In genomic region chr7:110876965-110877364, GRCm38 (mm10) we compare ENCODE assay signal across 13 mouse cellular contexts. TPM values are rescaled to one million over a fixed set of nuclear protein-coding genes. Genes with fewer than 3 reads are reported as not detected.
A peak's percentile ranks its signal among the peaks of the same experiment; 100 is the strongest.
DNase-seq lines count a peak whose midpoint lies in the region; ATAC-seq and TF ChIP-seq lines count a peak whose summit lies in the region.
"Had no signal": no experiment of that assay in that cellular context is flagged by ENCODE, and none has a peak within 500 bp of the region (broad histone marks: within the 10 kb centered on the region; RNA-seq: fewer than 3 reads in every experiment).

No protein-coding gene starts in this region.

- H3K9me3 ChIP-seq in heart, embryonic 12.5 days (replicated peaks), result no peaks in the 10 kb centered on the region
- H3K9me3 ChIP-seq in lung, postnatal 0 days (ENCODE audit: low read length), result no peaks in the 10 kb centered on the region
- no peaks in the 10 kb centered on the region for H3K9me3 ChIP-seq in midbrain, embryonic 10.5 days (replicated peaks)
- H3K9me3 ChIP-seq: hindbrain, embryonic 10.5 days had no signal

- no peaks in the 10 kb centered on the region for H3K27me3 ChIP-seq in heart, embryonic 12.5 days (replicated peaks)
- no peaks in the 10 kb centered on the region for H3K27me3 ChIP-seq in lung, postnatal 0 days (replicated peaks; ENCODE audit: insufficient read depth, low read length)
- H3K27me3 ChIP-seq in midbrain, embryonic 10.5 days (ENCODE audit: low read depth, poor library complexity, severe bottlenecking), result no peaks in the 10 kb centered on the region

- peak; percentile 99 for TF ChIP-seq EP300 in lung, postnatal 0 days (IDR thresholded peaks at IDR 0.05)

- WGBS in heart, embryonic 12.5 days, result 47% methylated on average over 4 of the region's 4 CpGs
- 43% methylated on average over 4 of the region's 4 CpGs for WGBS in lung, postnatal 0 days
- 90% methylated on average over 4 of the region's 4 CpGs for WGBS in midbrain, embryonic 10.5 days

- H3K36me3 ChIP-seq in heart, embryonic 12.5 days, result peaks cover 9% of the 10 kb centered on the region; the same call in 1 of the 2 replicates
- no peaks in the 10 kb centered on the region for H3K36me3 ChIP-seq in lung, postnatal 0 days (ENCODE audit: insufficient read depth, low read length)
- no peaks in the 10 kb centered on the region for H3K36me3 ChIP-seq in midbrain, embryonic 10.5 days
- H3K36me3 ChIP-seq: hindbrain, embryonic 10.5 days had no signal

- H3K4me3 ChIP-seq in heart, embryonic 12.5 days, result no peak overlapping the region
- H3K4me3 ChIP-seq in lung, postnatal 0 days (ENCODE audit: low read depth, low read length), result no peak overlapping the region
- no peak overlapping the region for H3K4me3 ChIP-seq in midbrain, embryonic 10.5 days
- H3K4me3 ChIP-seq: hindbrain, embryonic 10.5 days; layer of hippocampus, adult 2 months had no signal

- DNase-seq in embryo, embryonic 10 days (ENCODE audit: low spot score), result peak; percentile 25
- no peak for DNase-seq in embryo, embryonic 9.5 days (ENCODE audit: extremely low spot score)
- DNase-seq in kidney, postnatal 36 days, result peak; percentile 21 to 35
- peak; percentile 77 for DNase-seq in lung, postnatal 0 days (ENCODE audit: low spot score)
- no peak for DNase-seq in midbrain, embryonic 10.5 days (ENCODE audit: low spot score)
- no peak for DNase-seq in neural tube, embryonic 10.5 days (ENCODE audit: extremely low spot score, low spot score)
- no peak for DNase-seq in urinary bladder, postnatal 25 days (ENCODE audit: low spot score)
- DNase-seq: B cell, adult 2 months; cerebellum, adult 9-10 months; thymus, postnatal 36 days had no signal

- H3K4me1 ChIP-seq in heart, embryonic 12.5 days (replicated peaks), result peaks cover 22% of the 10 kb centered on the region
- H3K4me1 ChIP-seq in lung, postnatal 0 days (ENCODE audit: insufficient read depth, low read depth, low read length), result peaks cover 3% of the 10 kb centered on the region; the same call in 1 of the 2 replicates
- no peaks in the 10 kb centered on the region for H3K4me1 ChIP-seq in midbrain, embryonic 10.5 days
- H3K4me1 ChIP-seq: hindbrain, embryonic 10.5 days had no signal

- ATAC-seq in heart, embryonic 12.5 days (ENCODE audit: insufficient number of reproducible peaks, low FRiP score), result peak; percentile 66; the same call in 1 of the 2 replicates
- peak; percentile 94 for ATAC-seq in lung, postnatal 0 days

- no peak overlapping the region for H3K9ac ChIP-seq in heart, embryonic 12.5 days
- H3K9ac ChIP-seq in lung, postnatal 0 days (replicated peaks; ENCODE audit: low read depth), result no peak overlapping the region

- TF ChIP-seq CTCF in lung, postnatal 0 days (IDR thresholded peaks at IDR 0.05), result no peak

- no peak overlapping the region for H3K4me2 ChIP-seq in heart, embryonic 12.5 days
- no peak overlapping the region for H3K4me2 ChIP-seq in lung, postnatal 0 days (replicated peaks; ENCODE audit: low read depth, low read length)

- peak overlapping the region; percentile 74 for H3K27ac ChIP-seq in heart, embryonic 12.5 days (ENCODE audit: poor library complexity, severe bottlenecking)
- peak overlapping the region; percentile 73 for H3K27ac ChIP-seq in lung, postnatal 0 days (ENCODE audit: low read length)
- H3K27ac ChIP-seq in midbrain, embryonic 10.5 days (replicated peaks), result no peak overlapping the region
- H3K27ac ChIP-seq: hindbrain, embryonic 10.5 days; layer of hippocampus, adult 2 months had no signal

RNA-seq across cellular contexts. Expression of gene Lyve1, which starts 13.9 kb away (rescaled TPM):
- polyA plus RNA-seq in heart, embryonic 12.5 days (2016; fragmentation: Nextera tagmentation; extraction: Ambion mirVana), result 3.2 and 3.6 TPM in 2 replicates
- polyA plus RNA-seq in lung, postnatal 0 days (2015; fragmentation: Nextera tagmentation; extraction: Ambion mirVana), result 226 and 360 TPM in 2 replicates
- 0.73 and 2.2 TPM in 2 replicates for polyA plus RNA-seq in midbrain, embryonic 10.5 days (2016; fragmentation: Nextera tagmentation; extraction: Ambion mirVana)

RNA-seq across cellular contexts. Expression of gene Rnf141, which starts 32.7 kb away (rescaled TPM):
- 35.5 and 37.9 TPM in 2 replicates for polyA plus RNA-seq in heart, embryonic 12.5 days (2016; fragmentation: Nextera tagmentation; extraction: Ambion mirVana)
- polyA plus RNA-seq in lung, postnatal 0 days (2015; fragmentation: Nextera tagmentation; extraction: Ambion mirVana), result 31.6 and 33.8 TPM in 2 replicates
- polyA plus RNA-seq in midbrain, embryonic 10.5 days (2016; fragmentation: Nextera tagmentation; extraction: Ambion mirVana), result 22.2 and 23.2 TPM in 2 replicates

Comparison
In these comparisons a context has a peak if more than half of its experiments do, and no peak if none do; other contexts are left out.
1. DNase-seq: peak in embryo, embryonic 10 days (single experiment), kidney, postnatal 36 days (2 of 2) and lung, postnatal 0 days (single experiment); none in embryo, embryonic 9.5 days (single experiment), midbrain, embryonic 10.5 days (single experiment), neural tube, embryonic 10.5 days (single experiment) and urinary bladder, postnatal 25 days (single experiment).
2. RNA of gene Lyve1, which starts 13.9 kb away (polyA plus RNA-seq): 226 to 360 TPM in lung, postnatal 0 days; 3.2 to 3.6 TPM in heart, embryonic 12.5 days and 0.73 to 2.2 TPM in midbrain, embryonic 10.5 days; every median in the first group is over 10 times any median in the second.